Mouse (Mus musculus) E14TG2a.4 (cell line): ENCODE measurements at regions not wholly inside any gene's neighbourhood (a gene's known extent, or its start where the extent isn't known, plus 50 kb on each side); places are given as distances from the start of the nearest gene placed in this dataset.

ENCODE experiments used
- CTCF ChIP-seq: conservative IDR thresholded peaks from 2 replicates; pipeline ENCODE4 v1.5.1; 2014; ENCODE audit warnings: low read length
- NANOG ChIP-seq: IDR thresholded peaks from 2 replicates; pipeline ENCODE4 v1.6.1; 2014; ENCODE audit warnings: borderline replicate concordance, low read length, mixed read lengths

- TF ChIP-seq CTCF (no peak), NANOG (no peak)
These were observed 127.8 kb upstream of the Bcor start for GRCm38 (mm10) chrX:12287656-12288561.
